Mouse (Mus musculus) liver, embryonic 12.5 days (tissue): Measurements from ENCODE around the gene 6430550D23Rik. TPM values are rescaled to one million over a fixed set of nuclear protein-coding genes. Genes with fewer than 3 reads are reported as not detected.
"Not testable (repeated sequence)": the region's sequence is repeated elsewhere in the genome, so short reads cannot be mapped to it uniquely, and the experiment has no call there.

Source experiments
- ATAC-seq: fragments of 200-750 bp; cut with Nextera tagmentation; 2 replicates; pipeline ENCODE4 v1.8.0; 2017; ENCODE audit warnings: moderate number of reproducible peaks, mild to moderate bottlenecking, moderate library complexity
- H3K27ac ChIP-seq: fragments of 300-500 bp; sonication (generic); 2 replicates; pipeline ENCODE4 v1.5.1; 2016; ENCODE audit warnings: mild to moderate bottlenecking
- H3K27me3 ChIP-seq: fragments of 300-500 bp; sonication (generic); replicated peaks from 2 replicates; pipeline ENCODE4 v1.6.1; 2016; ENCODE audit warnings: mild to moderate bottlenecking, moderate library complexity
- H3K36me3 ChIP-seq: fragments of 300-500 bp; sonication (generic); 2 replicates; pipeline ENCODE4 v1.6.1; 2016; ENCODE audit warnings: mild to moderate bottlenecking, moderate library complexity
- H3K4me1 ChIP-seq: fragments of 300-500 bp; sonication (generic); 2 replicates; pipeline ENCODE4 v1.6.1; 2016
- H3K4me2 ChIP-seq: fragments of 300-500 bp; sonication (generic); 2 replicates; pipeline ENCODE4 v1.6.1; 2016; ENCODE audit warnings: mild to moderate bottlenecking, moderate library complexity
- H3K4me3 ChIP-seq: fragments of 300-500 bp; sonication (generic); 2 replicates; pipeline ENCODE4 v1.5.1; 2016; ENCODE audit warnings: mild to moderate bottlenecking, moderate library complexity
- H3K9ac ChIP-seq: fragments of 300-500 bp; sonication (generic); 2 replicates; pipeline ENCODE4 v1.6.1; 2016; ENCODE audit warnings: mild to moderate bottlenecking, moderate library complexity
- H3K9me3 ChIP-seq: fragments of 300-500 bp; sonication (generic); replicated peaks from 2 replicates; pipeline ENCODE4 v1.6.1; 2016; ENCODE audit warnings: mild to moderate bottlenecking, moderate library complexity
- WGBS: fragments of 180-500 bp; shearing (Covaris S2); methylation state at CpG from one replicate; pipeline ENCODE4 v1.1.7; 2016; ENCODE audit not compliant: insufficient replicate concordance; 5-methylcytosine and 5-hydroxymethylcytosine counted together
- polyA plus RNA-seq: library from polyadenylated mRNA; unstranded; fragments of >200 nt; fragmentation: Nextera tagmentation; extraction: Ambion mirVana; gene quantifications from 2 replicates; pipeline ENCODE4 v1.2.1, GENCODE M21; 2016

6430550D23Rik gene
- polyA plus RNA-seq, 1 experiment from 2014 or later, result 1.6 TPM

GRCm38 (mm10) chr2:155929531-155930442 lies 78.0 kb downstream of the 6430550D23Rik start, which contains the start of gene Uqcc1:
TSS of gene Uqcc1 (minus strand) at chr2:155930310.
- Histone ChIP-seq H3K9ac (peak within 1 kb of the TSS; percentile 76), H3K4me2 (peak within 1 kb of the TSS; percentile 82), H3K36me3 (peaks cover 16% of the 10 kb centered on the region; the same call in 1 of the 2 replicates), H3K4me1 (peaks cover 31% of the 10 kb centered on the region), H3K9me3 (no peaks in the 10 kb centered on the region), H3K4me3 (peak within 1 kb of the TSS; percentile 78), H3K27me3 (no peaks in the 10 kb centered on the region), H3K27ac (peak within 1 kb of the TSS; percentile 85)
- peak; percentile 93 for ATAC-seq
- WGBS, result under 1% methylated on average over 38 of the region's 38 CpGs

GRCm38 (mm10) chr2:155928711-155929345 lies 78.9 kb downstream of the 6430550D23Rik start:
- Histone ChIP-seq H3K4me1 (peaks cover 31% of the 10 kb centered on the region), H3K4me2 (peak overlapping the region; percentile 82), H3K9ac (peak overlapping the region; percentile 76), H3K27me3 (no peaks in the 10 kb centered on the region), H3K9me3 (no peaks in the 10 kb centered on the region), H3K4me3 (peak overlapping the region; percentile 78), H3K36me3 (peaks cover 25% of the 10 kb centered on the region), H3K27ac (peak overlapping the region; percentile 50; the same call in 1 of the 2 replicates)
- no peak for ATAC-seq
- WGBS, result 55% methylated on average over 7 of the region's 7 CpGs

- not testable (repeated sequence) for H3K9me3 ChIP-seq, H3K27me3 ChIP-seq, ATAC-seq, H3K4me2 ChIP-seq, H3K9ac ChIP-seq, H3K27ac ChIP-seq, H3K4me3 ChIP-seq
- Histone ChIP-seq H3K36me3 (peaks cover 43% of the 10 kb centered on the region), H3K4me1 (peaks cover 24% of the 10 kb centered on the region)
- WGBS, result 62% methylated on average over 6 of the region's 6 CpGs
Measured at GRCm38 (mm10) chr2:155925213-155925612, 82.6 kb downstream of the 6430550D23Rik start.

Other genes with a start within 250 kb of the 6430550D23Rik start
- 0.04 TPM in 1 of 2 replicates, not detected in the other for gene Mmp24, start 232.6 kb downstream of the 6430550D23Rik start, polyA plus RNA-seq
- gene BC029722, start 188.6 kb downstream of the 6430550D23Rik start, polyA plus RNA-seq, result 6.0 and 6.6 TPM in 2 replicates
- gene Eif6, start 181.1 kb downstream of the 6430550D23Rik start, polyA plus RNA-seq, result 186 and 198 TPM in 2 replicates
- 0.04 and 0.07 TPM in 2 replicates for gene Fam83c, start 173.1 kb downstream of the 6430550D23Rik start, polyA plus RNA-seq
- 51.0 and 56.6 TPM in 2 replicates for gene Uqcc1, start 77.7 kb downstream of the 6430550D23Rik start, polyA plus RNA-seq
- gene Gm15557, start 67.2 kb downstream of the 6430550D23Rik start, polyA plus RNA-seq, result not detected in 2 replicates
- 0.07 and 0.23 TPM in 2 replicates for gene Gdf5, start 62.6 kb downstream of the 6430550D23Rik start, polyA plus RNA-seq
- gene Cep250, start 51.5 kb downstream of the 6430550D23Rik start, polyA plus RNA-seq, result 20.7 and 21.4 TPM in 2 replicates
- gene Ergic3, start 68 bp upstream of the 6430550D23Rik start, polyA plus RNA-seq, result 100 and 104 TPM in 2 replicates
- gene Fer1l4, start 45.0 kb upstream of the 6430550D23Rik start, polyA plus RNA-seq, result not detected in 2 replicates
- 2.2 and 2.6 TPM in 2 replicates for gene Spag4, start 57.2 kb upstream of the 6430550D23Rik start, polyA plus RNA-seq
- 36.2 and 37.6 TPM in 2 replicates for gene Cpne1, start 104.0 kb upstream of the 6430550D23Rik start, polyA plus RNA-seq
- gene Rbm12, start 104.0 kb upstream of the 6430550D23Rik start, polyA plus RNA-seq, result 15.5 and 17.2 TPM in 2 replicates
- 11.1 and 11.6 TPM in 2 replicates for gene Gm28036, start 119.1 kb upstream of the 6430550D23Rik start, polyA plus RNA-seq
- gene Romo1, start 136.1 kb upstream of the 6430550D23Rik start, polyA plus RNA-seq, result 302 and 311 TPM in 2 replicates
- 70.7 and 72.0 TPM in 2 replicates for gene Nfs1, start 136.2 kb upstream of the 6430550D23Rik start, polyA plus RNA-seq
- gene Rbm39, start 172.3 kb upstream of the 6430550D23Rik start, polyA plus RNA-seq, result 328 and 329 TPM in 2 replicates
- gene Phf20, start 188.5 kb upstream of the 6430550D23Rik start, polyA plus RNA-seq, result 22.1 and 26.2 TPM in 2 replicates